Comparison of ENCODE assay signal across 14 mouse cellular contexts in the genomic region with DNA sequence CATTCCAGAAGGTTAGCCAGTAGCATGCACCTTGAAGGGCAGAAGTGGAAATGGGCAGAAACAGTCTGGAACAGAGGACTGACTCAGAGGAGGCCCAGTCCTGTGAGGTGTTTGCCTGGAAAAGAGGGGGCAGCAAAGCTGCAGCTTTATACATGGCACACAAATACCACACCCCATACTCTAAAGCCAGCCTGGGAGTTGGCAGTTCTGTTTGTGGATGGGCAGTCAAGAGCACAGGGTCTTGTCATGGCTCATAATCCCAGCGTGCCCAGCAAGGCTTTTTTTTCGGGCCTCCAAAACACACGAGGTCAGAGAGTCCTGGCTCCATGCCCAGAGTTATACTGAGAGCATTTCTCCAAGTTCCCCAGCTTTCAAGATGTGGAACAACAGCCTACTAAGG.
DNase-seq lines count a peak whose midpoint lies in the region; ATAC-seq lines count a peak whose summit lies in the region.
"Had no signal": no experiment of that assay in that cellular context is flagged by ENCODE, and none has a peak within 500 bp of the region (broad histone marks: within the 10 kb centered on the region; RNA-seq: fewer than 3 reads in every experiment).

No protein-coding gene starts in this region.

- H3K4me2 ChIP-seq in embryonic facial prominence, embryonic 14.5 days (ENCODE audit: low read depth, low read length), result no peak overlapping the region
- H3K4me2 ChIP-seq: liver, embryonic 13.5 days had no signal

- peak; percentile 46 for DNase-seq in embryonic facial prominence, embryonic 14.5 days (ENCODE audit: low spot score)
- DNase-seq in embryonic facial prominence, embryonic 10.5 days (ENCODE audit: low spot score), result no peak
- peak; percentile 43 for DNase-seq in ovary, adult 18-20 months (ENCODE audit: low spot score)
- no peak for DNase-seq in ovary, postnatal 10 days (ENCODE audit: low spot score)
- DNase-seq in kidney, adult 18-20 months, result peak; percentile 16
- DNase-seq in lung, postnatal 36 days, result peak; percentile 45
- DNase-seq in layer of hippocampus, postnatal 25 days (ENCODE audit: extremely low spot score in 1 of 2, low spot score in 1 of 2), result no peak
- no peak for DNase-seq in layer of hippocampus, postnatal 10 days (ENCODE audit: low spot score in 2 of 2)
- DNase-seq: embryo, embryonic 11 days; gastrocnemius, postnatal 25 days; liver, embryonic 13.5 days; midbrain, embryonic 14.5 days; thymus, postnatal 25 days had no signal

- peaks cover 5% of the 10 kb centered on the region; the same call in 1 of the 2 replicates for H3K4me1 ChIP-seq in embryonic facial prominence, embryonic 14.5 days (ENCODE audit: control insufficient read depth, insufficient read depth, low read length)
- peaks cover 19% of the 10 kb centered on the region for H3K4me1 ChIP-seq in embryonic facial prominence, embryonic 10.5 days
- H3K4me1 ChIP-seq: liver, embryonic 13.5 days had no signal

- 0 out of 2 replicates have a peak, but pooled peaks cover 6% of the 10 kb centered on the region for H3K27me3 ChIP-seq in embryonic facial prominence, embryonic 14.5 days (replicated peaks; ENCODE audit: control insufficient read depth, insufficient read depth, low read length)
- H3K27me3 ChIP-seq in embryonic facial prominence, embryonic 10.5 days (replicated peaks; ENCODE audit: low read depth, poor library complexity, severe bottlenecking), result peaks cover 98% of the 10 kb centered on the region
- H3K27me3 ChIP-seq: liver, embryonic 13.5 days had no signal

- no peak overlapping the region for H3K27ac ChIP-seq in embryonic facial prominence, embryonic 14.5 days (replicated peaks; ENCODE audit: low read depth, low read length)
- H3K27ac ChIP-seq in embryonic facial prominence, embryonic 10.5 days (replicated peaks), result no peak overlapping the region
- H3K27ac ChIP-seq: liver, embryonic 13.5 days had no signal

- H3K4me3 ChIP-seq in embryonic facial prominence, embryonic 14.5 days (ENCODE audit: low read depth, low read length), result no peak overlapping the region
- H3K4me3 ChIP-seq in embryonic facial prominence, embryonic 10.5 days, result no peak overlapping the region
- H3K4me3 ChIP-seq: liver, embryonic 13.5 days had no signal

- H3K36me3 ChIP-seq in embryonic facial prominence, embryonic 14.5 days (ENCODE audit: control insufficient read depth, insufficient read depth, low read length), result no peaks in the 10 kb centered on the region
- H3K36me3 ChIP-seq in embryonic facial prominence, embryonic 10.5 days (replicated peaks), result no peaks in the 10 kb centered on the region
- H3K36me3 ChIP-seq: liver, embryonic 13.5 days had no signal

- H3K9me3 ChIP-seq in embryonic facial prominence, embryonic 14.5 days (ENCODE audit: control insufficient read depth, low read length), result no peaks in the 10 kb centered on the region
- H3K9me3 ChIP-seq in embryonic facial prominence, embryonic 10.5 days, result no peaks in the 10 kb centered on the region
- H3K9me3 ChIP-seq: liver, embryonic 13.5 days had no signal

- 35% methylated on average over 3 of the region's 3 CpGs for WGBS in embryonic facial prominence, embryonic 14.5 days
- 71% methylated on average over 3 of the region's 3 CpGs for WGBS in embryonic facial prominence, embryonic 10.5 days

- no peak for ATAC-seq in embryonic facial prominence, embryonic 14.5 days (ENCODE audit: low read depth)
- ATAC-seq: hindbrain, embryonic 16.5 days had no signal

- no peak overlapping the region for H3K9ac ChIP-seq in embryonic facial prominence, embryonic 14.5 days (ENCODE audit: low read depth, low read length)
- H3K9ac ChIP-seq: liver, embryonic 13.5 days had no signal

Comparison
In these comparisons a context has a peak if more than half of its experiments do, and no peak if none do; other contexts are left out.
1. DNase-seq: peak in embryonic facial prominence, embryonic 14.5 days (single experiment), ovary, adult 18-20 months (single experiment), kidney, adult 18-20 months (single experiment) and lung, postnatal 36 days (single experiment); none in embryonic facial prominence, embryonic 10.5 days (single experiment), ovary, postnatal 10 days (single experiment), layer of hippocampus, postnatal 25 days (0 of 2) and layer of hippocampus, postnatal 10 days (0 of 2).